Mouse (Mus musculus) hindbrain, embryonic 13.5 days (tissue): Measurements from ENCODE around the gene Tubb1. TPM values are rescaled to one million over a fixed set of nuclear protein-coding genes. Genes with fewer than 3 reads are reported as not detected.

Experiments
- ATAC-seq: fragments of 200-750 bp; cut with Nextera tagmentation; 2 replicates; pipeline ENCODE4 v1.8.0; 2017; ENCODE audit warnings: moderate TSS enrichment; ENCODE audit not compliant: low FRiP score
- H3K27ac ChIP-seq: fragments of 300-500 bp; sonication (generic); 2 replicates; pipeline ENCODE4 v1.5.1; 2015; ENCODE audit warnings: inconsistent platforms, mild to moderate bottlenecking, moderate library complexity
- H3K27me3 ChIP-seq: fragments of 300-500 bp; sonication (generic); 2 replicates; pipeline ENCODE4 v1.6.1; 2015; ENCODE audit warnings: mild to moderate bottlenecking, inconsistent platforms
- H3K36me3 ChIP-seq: fragments of 300-500 bp; sonication (generic); 2 replicates; pipeline ENCODE4 v1.6.1; 2015; ENCODE audit warnings: mild to moderate bottlenecking, inconsistent platforms
- H3K4me1 ChIP-seq: fragments of 300-500 bp; sonication (generic); replicated peaks from 2 replicates; pipeline ENCODE4 v1.6.1; 2015; ENCODE audit warnings: inconsistent platforms
- H3K4me2 ChIP-seq: fragments of 300-500 bp; sonication (generic); 2 replicates; pipeline ENCODE4 v1.6.1; 2015; ENCODE audit warnings: inconsistent platforms, mild to moderate bottlenecking, moderate library complexity
- H3K4me3 ChIP-seq: fragments of 300-500 bp; sonication (generic); 2 replicates; pipeline ENCODE4 v1.5.1; 2015; ENCODE audit warnings: mild to moderate bottlenecking, inconsistent platforms
- H3K9ac ChIP-seq: fragments of 300-500 bp; sonication (generic); 2 replicates; pipeline ENCODE4 v1.6.1; 2015; ENCODE audit warnings: mild to moderate bottlenecking, inconsistent platforms
- H3K9me3 ChIP-seq: fragments of 300-500 bp; sonication (generic); 2 replicates; pipeline ENCODE4 v1.6.1; 2016; ENCODE audit warnings: inconsistent platforms
- WGBS: fragments of 180-500 bp; shearing (Covaris S2); methylation state at CpG from one replicate; pipeline ENCODE4 v1.1.7; 2015; 5-methylcytosine and 5-hydroxymethylcytosine counted together
- polyA plus RNA-seq: library from polyadenylated mRNA; unstranded; fragments of >200 nt; fragmentation: Nextera tagmentation; extraction: Ambion mirVana; gene quantifications from 2 replicates; pipeline ENCODE4 v1.2.1, GENCODE M21; 2015

Gene Tubb1
- polyA plus RNA-seq, 1 experiment from 2014 or later: 1.9 TPM

- ATAC-seq: no peak
- Histone ChIP-seq H3K27ac (no peak overlapping the region), H3K9ac (no peak overlapping the region), H3K4me2 (no peak overlapping the region), H3K9me3 (no peaks in the 10 kb centered on the region), H3K4me3 (no peak overlapping the region), H3K36me3 (no peaks in the 10 kb centered on the region), H3K4me1 (peaks cover 4% of the 10 kb centered on the region), H3K27me3 (no peaks in the 10 kb centered on the region)
- 87% methylated on average over 3 of the region's 3 CpGs for WGBS
These were observed 27.2 kb downstream of the Tubb1 start for GRCm38 (mm10) chr2:174477543-174478319.

GRCm38 (mm10) chr2:174478746-174479145 lies 28.3 kb downstream of the Tubb1 start:
- H3K9me3 ChIP-seq: no peaks in the 10 kb centered on the region
- no peak for ATAC-seq
- no peaks in the 10 kb centered on the region for H3K36me3 ChIP-seq
- no peaks in the 10 kb centered on the region for H3K27me3 ChIP-seq
- no peaks in the 10 kb centered on the region for H3K4me1 ChIP-seq
- 72% methylated on average over 5 of the region's 5 CpGs for WGBS
- no peak overlapping the region for H3K27ac ChIP-seq
- no peak overlapping the region for H3K9ac ChIP-seq
- H3K4me3 ChIP-seq: no peak overlapping the region
- H3K4me2 ChIP-seq: no peak overlapping the region

- 89% methylated on average over 5 of the region's 5 CpGs for WGBS
- no peaks in the 10 kb centered on the region for H3K36me3 ChIP-seq
- H3K27me3 ChIP-seq: no peaks in the 10 kb centered on the region
- no peaks in the 10 kb centered on the region for H3K4me1 ChIP-seq
- H3K27ac ChIP-seq: no peak overlapping the region
- H3K4me3 ChIP-seq: no peak overlapping the region
- no peak for ATAC-seq
- H3K9ac ChIP-seq: no peak overlapping the region
- H3K9me3 ChIP-seq: no peaks in the 10 kb centered on the region
- H3K4me2 ChIP-seq: no peak overlapping the region
These were observed 36.5 kb downstream of the Tubb1 start for GRCm38 (mm10) chr2:174487005-174487404.

- ATAC-seq: no peak
- Histone ChIP-seq H3K4me1 (no peaks in the 10 kb centered on the region), H3K9me3 (0 out of 2 replicates have a peak, but pooled peaks cover 5% of the 10 kb centered on the region), H3K27me3 (no peaks in the 10 kb centered on the region), H3K27ac (no peak overlapping the region), H3K4me2 (no peak overlapping the region), H3K4me3 (no peak overlapping the region), H3K9ac (no peak overlapping the region), H3K36me3 (no peaks in the 10 kb centered on the region)
- 73% methylated on average over 2 of the region's 2 CpGs for WGBS
These were observed 42.4 kb downstream of the Tubb1 start for GRCm38 (mm10) chr2:174492858-174493257.

- Histone ChIP-seq H3K36me3 (no peaks in the 10 kb centered on the region), H3K9me3 (no peaks in the 10 kb centered on the region), H3K27ac (peak overlapping the region; percentile 71), H3K27me3 (no peaks in the 10 kb centered on the region), H3K9ac (no peak overlapping the region), H3K4me3 (no peak overlapping the region), H3K4me2 (no peak overlapping the region), H3K4me1 (peaks cover 24% of the 10 kb centered on the region)
- ATAC-seq: peak; percentile 76
- WGBS: 70% methylated on average over 14 of the region's 14 CpGs
These were observed 50.5 kb downstream of the Tubb1 start for GRCm38 (mm10) chr2:174500814-174501503.

- Histone ChIP-seq H3K27me3 (no peaks in the 10 kb centered on the region), H3K9ac (no peak overlapping the region), H3K9me3 (no peaks in the 10 kb centered on the region), H3K4me3 (no peak overlapping the region), H3K36me3 (no peaks in the 10 kb centered on the region), H3K27ac (peak overlapping the region; percentile 71), H3K4me1 (peaks cover 24% of the 10 kb centered on the region), H3K4me2 (no peak overlapping the region)
- peak; percentile 52; the same call in 1 of the 2 replicates for ATAC-seq
- 70% methylated on average over 8 of the region's 8 CpGs for WGBS
These were observed 51.0 kb downstream of the Tubb1 start for GRCm38 (mm10) chr2:174501517-174501916.

GRCm38 (mm10) chr2:174502321-174502720 lies 51.8 kb downstream of the Tubb1 start:
- ATAC-seq: peak; percentile 34; the same call in 1 of the 2 replicates
- 45% methylated on average over 5 of the region's 5 CpGs for WGBS

GRCm38 (mm10) chr2:174502831-174503460 lies 52.5 kb downstream of the Tubb1 start:
- Histone ChIP-seq H3K4me3 (no peak overlapping the region), H3K27me3 (no peaks in the 10 kb centered on the region), H3K9ac (no peak overlapping the region), H3K9me3 (no peaks in the 10 kb centered on the region), H3K36me3 (no peaks in the 10 kb centered on the region), H3K4me2 (no peak overlapping the region), H3K27ac (no peak overlapping the region), H3K4me1 (peaks cover 24% of the 10 kb centered on the region)
- no peak for ATAC-seq
- 71% methylated on average over 25 of the region's 25 CpGs for WGBS

More at GRCm38 (mm10) chr2:174502321-174502720, 51.8 kb downstream of the Tubb1 start:
- Histone ChIP-seq H3K9ac (no peak overlapping the region), H3K4me2 (no peak overlapping the region), H3K9me3 (no peaks in the 10 kb centered on the region), H3K4me1 (peaks cover 24% of the 10 kb centered on the region), H3K36me3 (no peaks in the 10 kb centered on the region), H3K27ac (no peak overlapping the region; the same call in 1 of the 2 replicates), H3K4me3 (no peak overlapping the region), H3K27me3 (no peaks in the 10 kb centered on the region)

Other genes starting within 250 kb of the Tubb1 start
- 1,452 and 1,516 TPM in 2 replicates for gene Gnas, start 166.4 kb upstream of the Tubb1 start, polyA plus RNA-seq
- 13.1 and 13.9 TPM in 2 replicates for gene Gm20721, start 104.0 kb upstream of the Tubb1 start, polyA plus RNA-seq
- 115 and 118 TPM in 2 replicates for gene Nelfcd, start 34.9 kb upstream of the Tubb1 start, polyA plus RNA-seq
- 80.8 and 81.5 TPM in 2 replicates for gene Ctsz, start 11.7 kb upstream of the Tubb1 start, polyA plus RNA-seq
- gene Atp5e, start 13.4 kb downstream of the Tubb1 start, polyA plus RNA-seq: 832 and 843 TPM in 2 replicates
- 111 and 114 TPM in 2 replicates for gene Prelid3b, start 22.4 kb downstream of the Tubb1 start, polyA plus RNA-seq
- gene Zfp831, start 192.8 kb downstream of the Tubb1 start, polyA plus RNA-seq: not detected in 2 replicates